Mouse (Mus musculus) hindbrain, embryonic 15.5 days (tissue): ENCODE measurements around the gene Cdkl3. TPM values are rescaled to one million over a fixed set of nuclear protein-coding genes. Genes with fewer than 3 reads are reported as not detected.

Experiments used
- ATAC-seq: fragments of 200-750 bp; cut with Nextera tagmentation; 2 replicates; pipeline ENCODE4 v1.8.0; 2017; ENCODE audit warnings: low read depth, moderate number of reproducible peaks, moderate TSS enrichment; ENCODE audit not compliant: low FRiP score
- H3K27ac ChIP-seq: fragments of 300-500 bp; sonication (generic); replicated peaks from 2 replicates; pipeline ENCODE4 v1.5.1; 2015; ENCODE audit warnings: mild to moderate bottlenecking, inconsistent platforms
- H3K27me3 ChIP-seq: fragments of 300-500 bp; sonication (generic); 2 replicates; pipeline ENCODE4 v1.6.1; 2015; ENCODE audit warnings: control low read depth, inconsistent platforms
- H3K36me3 ChIP-seq: fragments of 300-500 bp; sonication (generic); 2 replicates; pipeline ENCODE4 v1.6.1; 2015; ENCODE audit warnings: control low read depth, inconsistent platforms
- H3K4me1 ChIP-seq: fragments of 300-500 bp; sonication (generic); replicated peaks from 2 replicates; pipeline ENCODE4 v1.6.1; 2015; ENCODE audit warnings: control low read depth, inconsistent platforms
- H3K4me2 ChIP-seq: fragments of 300-500 bp; sonication (generic); 2 replicates; pipeline ENCODE4 v1.6.1; 2015; ENCODE audit warnings: moderate library complexity, mild to moderate bottlenecking, inconsistent platforms
- H3K4me3 ChIP-seq: fragments of 300-500 bp; sonication (generic); 2 replicates; pipeline ENCODE4 v1.5.1; 2015; ENCODE audit warnings: mild to moderate bottlenecking, inconsistent platforms
- H3K9ac ChIP-seq: fragments of 300-500 bp; sonication (generic); 2 replicates; pipeline ENCODE4 v1.6.1; 2015; ENCODE audit warnings: inconsistent platforms
- H3K9me3 ChIP-seq: fragments of 300-500 bp; sonication (generic); 2 replicates; pipeline ENCODE4 v1.6.1; 2016; ENCODE audit warnings: control low read depth, inconsistent platforms
- WGBS: fragments of 180-500 bp; shearing (Covaris S2); methylation state at CpG from one replicate; pipeline ENCODE4 v1.1.7; 2015; 5-methylcytosine and 5-hydroxymethylcytosine counted together
- polyA plus RNA-seq: library from polyadenylated mRNA; unstranded; fragments of >200 nt; fragmentation: Nextera tagmentation; extraction: Ambion mirVana; gene quantifications from 2 replicates; pipeline ENCODE4 v1.2.1, GENCODE M21; 2015

Cdkl3 gene
- polyA plus RNA-seq, 1 experiment from 2014 or later, result 26.0 TPM

- Histone ChIP-seq H3K4me3 (no peak overlapping the region), H3K4me2 (no peak overlapping the region), H3K9me3 (no peaks in the 10 kb centered on the region), H3K27me3 (no peaks in the 10 kb centered on the region), H3K27ac (no peak overlapping the region), H3K4me1 (no peaks in the 10 kb centered on the region), H3K9ac (no peak overlapping the region), H3K36me3 (peaks cover 13% of the 10 kb centered on the region; the same call in 1 of the 2 replicates)
- WGBS, result 92% methylated on average over 1 of the region's 1 CpGs
- ATAC-seq, result no peak
Observed at GRCm38 (mm10) chr11:52033953-52034352, 29.9 kb downstream of the Cdkl3 start.

- H3K27me3 ChIP-seq, result no peaks in the 10 kb centered on the region
- no peak overlapping the region for H3K9ac ChIP-seq
- 83% methylated on average over 3 of the region's 3 CpGs for WGBS
- no peak overlapping the region for H3K4me2 ChIP-seq
- H3K36me3 ChIP-seq, result peaks cover 13% of the 10 kb centered on the region; the same call in 1 of the 2 replicates
- no peak for ATAC-seq
- no peak overlapping the region for H3K4me3 ChIP-seq
- H3K9me3 ChIP-seq, result no peaks in the 10 kb centered on the region
- no peak overlapping the region for H3K27ac ChIP-seq
- no peaks in the 10 kb centered on the region for H3K4me1 ChIP-seq
Observed at GRCm38 (mm10) chr11:52035905-52036304, 31.9 kb downstream of the Cdkl3 start.

- no peak overlapping the region for H3K27ac ChIP-seq
- no peaks in the 10 kb centered on the region for H3K4me1 ChIP-seq
- no peaks in the 10 kb centered on the region for H3K9me3 ChIP-seq
- peaks cover 3% of the 10 kb centered on the region; the same call in 1 of the 2 replicates for H3K36me3 ChIP-seq
- H3K4me2 ChIP-seq, result no peak overlapping the region
- WGBS, result 28% methylated on average over 3 of the region's 3 CpGs
- no peak for ATAC-seq
- no peak overlapping the region for H3K4me3 ChIP-seq
- no peaks in the 10 kb centered on the region for H3K27me3 ChIP-seq
- H3K9ac ChIP-seq, result no peak overlapping the region
Observed at GRCm38 (mm10) chr11:52037659-52038058, 33.6 kb downstream of the Cdkl3 start.

GRCm38 (mm10) chr11:52043224-52043623 is 39.2 kb downstream of the Cdkl3 start:
- Histone ChIP-seq H3K27ac (no peak overlapping the region), H3K4me3 (no peak overlapping the region), H3K4me2 (no peak overlapping the region), H3K9me3 (no peaks in the 10 kb centered on the region), H3K4me1 (no peaks in the 10 kb centered on the region), H3K27me3 (no peaks in the 10 kb centered on the region), H3K36me3 (no peaks in the 10 kb centered on the region), H3K9ac (no peak overlapping the region)
- ATAC-seq, result no peak
- 89% methylated on average over 3 of the region's 3 CpGs for WGBS

DNA sequence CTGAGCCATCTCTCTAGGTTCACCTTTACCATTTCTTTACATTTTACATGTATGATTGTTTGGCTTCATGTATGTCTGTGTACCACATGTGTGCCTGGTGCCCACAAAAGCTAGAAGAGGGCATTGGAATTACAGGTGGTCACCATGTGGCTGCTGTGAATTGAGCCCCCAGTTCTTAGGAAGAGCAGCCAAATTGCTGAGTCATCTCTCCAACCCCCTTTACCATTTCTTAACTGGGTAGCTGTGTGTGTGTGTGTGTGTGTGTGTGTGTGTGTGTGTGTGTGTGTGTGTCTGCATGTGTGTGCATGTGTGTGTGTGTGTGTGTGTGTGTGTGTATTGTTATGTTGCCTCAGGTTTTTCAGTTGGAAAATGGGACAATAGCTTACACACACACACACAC is 40.1 kb downstream of the Cdkl3 start:
- Histone ChIP-seq H3K27me3 (no peaks in the 10 kb centered on the region), H3K36me3 (no peaks in the 10 kb centered on the region), H3K27ac (no peak overlapping the region), H3K9ac (no peak overlapping the region), H3K4me1 (no peaks in the 10 kb centered on the region), H3K4me2 (no peak overlapping the region), H3K4me3 (no peak overlapping the region), H3K9me3 (no peaks in the 10 kb centered on the region)
- no peak for ATAC-seq

DNA sequence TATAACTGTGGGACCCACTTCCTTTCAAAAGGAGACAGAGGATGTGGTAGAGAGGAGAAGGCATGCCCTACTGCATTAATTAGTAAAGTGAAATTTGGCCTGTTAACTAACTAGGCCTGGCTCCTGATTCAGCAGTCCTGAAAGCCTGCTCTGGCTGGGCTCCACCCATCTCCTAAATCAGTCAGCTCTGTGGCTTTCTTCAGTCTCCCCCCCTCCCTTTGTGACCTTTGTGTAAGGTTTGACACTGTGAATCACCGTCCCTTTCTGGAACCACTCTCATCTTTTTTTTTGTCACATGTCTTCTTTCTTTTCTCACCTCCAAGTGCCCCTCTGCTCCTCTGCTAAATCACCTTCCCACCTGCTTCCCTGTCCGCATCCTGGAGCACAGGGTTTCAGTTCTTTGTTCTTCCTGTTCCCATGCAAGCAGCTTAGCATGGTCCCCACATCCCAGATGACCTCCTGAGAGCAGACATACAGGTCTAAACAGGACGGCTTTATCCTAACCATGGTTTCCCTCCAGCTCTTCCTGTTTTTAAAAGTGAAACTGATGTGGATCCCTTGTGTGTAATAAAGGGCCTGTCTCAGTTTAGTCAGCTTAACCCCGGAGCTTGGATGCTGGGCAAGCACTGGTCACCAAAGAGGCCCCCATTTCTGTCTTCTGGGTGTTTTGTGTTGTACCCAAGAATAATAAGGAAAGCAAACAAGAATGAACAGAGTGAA is 42.6 kb downstream of the Cdkl3 start:
- no peak overlapping the region for H3K9ac ChIP-seq
- H3K27me3 ChIP-seq, result no peaks in the 10 kb centered on the region
- H3K36me3 ChIP-seq, result no peaks in the 10 kb centered on the region
- WGBS, result 56% methylated on average over 4 of the region's 4 CpGs
- no peak for ATAC-seq
- no peaks in the 10 kb centered on the region for H3K4me1 ChIP-seq
- no peaks in the 10 kb centered on the region for H3K9me3 ChIP-seq
- H3K4me3 ChIP-seq, result no peak overlapping the region
- no peak overlapping the region for H3K27ac ChIP-seq
- H3K4me2 ChIP-seq, result no peak overlapping the region

DNA sequence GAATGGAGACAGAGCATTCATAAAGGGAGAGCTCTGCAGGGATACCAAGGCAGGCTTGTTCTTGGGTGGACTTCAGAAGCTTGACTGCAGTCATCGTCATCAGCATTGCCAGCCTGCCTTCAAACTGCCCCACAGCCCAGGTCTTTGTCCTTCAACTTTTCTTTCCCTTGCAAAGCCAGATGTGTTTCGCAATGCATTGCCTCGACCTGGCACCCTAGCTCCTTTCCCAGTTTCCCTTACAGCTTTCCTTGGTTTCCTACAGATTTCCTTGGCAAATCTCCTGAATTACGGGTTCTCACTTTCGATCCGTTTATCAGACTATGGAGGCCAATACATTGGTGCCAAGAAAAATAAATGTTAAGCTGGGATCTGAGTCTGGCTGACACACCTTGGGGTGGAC is 49.4 kb downstream of the Cdkl3 start:
- H3K4me3 ChIP-seq, result no peak overlapping the region
- H3K27me3 ChIP-seq, result no peaks in the 10 kb centered on the region
- WGBS, result 91% methylated on average over 6 of the region's 6 CpGs
- no peaks in the 10 kb centered on the region for H3K4me1 ChIP-seq
- no peak overlapping the region for H3K9ac ChIP-seq
- no peak overlapping the region for H3K4me2 ChIP-seq
- H3K36me3 ChIP-seq, result no peaks in the 10 kb centered on the region
- no peak for ATAC-seq
- H3K9me3 ChIP-seq, result no peaks in the 10 kb centered on the region
- H3K27ac ChIP-seq, result no peak overlapping the region

DNA sequence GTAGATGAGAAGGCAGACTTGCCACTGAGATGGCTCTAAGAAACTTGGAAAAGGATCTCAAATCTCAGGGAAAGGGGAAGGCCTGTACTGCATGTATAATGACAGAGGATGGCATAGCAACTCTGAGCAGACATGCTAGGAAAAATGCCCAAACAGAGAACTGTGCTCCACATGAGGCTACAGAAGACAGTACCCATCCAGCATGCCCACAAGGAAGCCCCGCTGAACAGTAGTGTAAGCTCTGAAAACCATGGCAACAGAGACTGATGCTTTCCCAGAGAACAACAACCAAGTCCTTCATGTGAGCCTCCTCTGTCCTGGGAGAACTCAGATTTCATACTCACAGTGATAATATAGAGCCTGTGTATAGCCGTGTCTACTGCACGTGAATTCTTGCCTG is 50.7 kb downstream of the Cdkl3 start:
- Histone ChIP-seq H3K4me1 (no peaks in the 10 kb centered on the region), H3K4me3 (no peak overlapping the region), H3K27me3 (no peaks in the 10 kb centered on the region), H3K36me3 (no peaks in the 10 kb centered on the region), H3K9ac (no peak overlapping the region), H3K9me3 (no peaks in the 10 kb centered on the region), H3K4me2 (no peak overlapping the region), H3K27ac (no peak overlapping the region)
- WGBS, result 84% methylated on average over 3 of the region's 3 CpGs
- ATAC-seq, result no peak

DNA sequence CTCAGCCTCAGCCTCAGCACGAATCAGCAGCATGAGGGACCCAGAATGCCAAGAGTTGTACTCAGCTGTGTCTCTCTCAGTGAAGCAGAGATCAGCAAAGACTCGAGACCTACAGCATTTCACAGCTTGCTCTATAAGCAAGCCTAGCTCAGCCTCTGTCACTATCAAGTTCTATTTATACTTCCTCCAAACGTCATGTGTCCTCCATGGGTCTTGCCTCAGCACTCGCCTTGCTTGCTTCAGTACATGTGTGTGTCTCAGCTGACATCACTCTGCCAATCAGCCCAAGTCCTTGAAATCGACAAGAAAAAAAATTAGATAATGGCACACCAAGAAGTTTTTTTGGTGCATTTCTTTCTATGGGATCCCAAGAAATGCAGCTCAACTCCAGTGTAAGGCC is 52.2 kb downstream of the Cdkl3 start:
- no peak for ATAC-seq
- H3K9me3 ChIP-seq, result no peaks in the 10 kb centered on the region
- 88% methylated on average over 5 of the region's 5 CpGs for WGBS
- H3K27me3 ChIP-seq, result no peaks in the 10 kb centered on the region
- no peak overlapping the region for H3K4me3 ChIP-seq
- no peaks in the 10 kb centered on the region for H3K4me1 ChIP-seq
- no peak overlapping the region for H3K27ac ChIP-seq
- H3K36me3 ChIP-seq, result no peaks in the 10 kb centered on the region
- no peak overlapping the region for H3K4me2 ChIP-seq
- no peak overlapping the region for H3K9ac ChIP-seq

GRCm38 (mm10) chr11:52059001-52059400 is 55.0 kb downstream of the Cdkl3 start:
- H3K4me1 ChIP-seq, result no peaks in the 10 kb centered on the region
- WGBS, result 74% methylated on average over 5 of the region's 5 CpGs
- H3K4me3 ChIP-seq, result no peak overlapping the region
- H3K4me2 ChIP-seq, result no peak overlapping the region
- no peak for ATAC-seq
- H3K9me3 ChIP-seq, result no peaks in the 10 kb centered on the region
- H3K36me3 ChIP-seq, result no peaks in the 10 kb centered on the region
- no peak overlapping the region for H3K27ac ChIP-seq
- H3K27me3 ChIP-seq, result no peaks in the 10 kb centered on the region
- no peak overlapping the region for H3K9ac ChIP-seq

GRCm38 (mm10) chr11:52060315-52060714 is 56.3 kb downstream of the Cdkl3 start:
- H3K4me3 ChIP-seq, result no peak overlapping the region
- no peak overlapping the region for H3K27ac ChIP-seq
- H3K9me3 ChIP-seq, result no peaks in the 10 kb centered on the region
- 95% methylated on average over 4 of the region's 4 CpGs for WGBS
- no peaks in the 10 kb centered on the region for H3K36me3 ChIP-seq
- no peak for ATAC-seq
- no peaks in the 10 kb centered on the region for H3K4me1 ChIP-seq
- no peak overlapping the region for H3K4me2 ChIP-seq
- H3K9ac ChIP-seq, result no peak overlapping the region
- no peaks in the 10 kb centered on the region for H3K27me3 ChIP-seq

DNA sequence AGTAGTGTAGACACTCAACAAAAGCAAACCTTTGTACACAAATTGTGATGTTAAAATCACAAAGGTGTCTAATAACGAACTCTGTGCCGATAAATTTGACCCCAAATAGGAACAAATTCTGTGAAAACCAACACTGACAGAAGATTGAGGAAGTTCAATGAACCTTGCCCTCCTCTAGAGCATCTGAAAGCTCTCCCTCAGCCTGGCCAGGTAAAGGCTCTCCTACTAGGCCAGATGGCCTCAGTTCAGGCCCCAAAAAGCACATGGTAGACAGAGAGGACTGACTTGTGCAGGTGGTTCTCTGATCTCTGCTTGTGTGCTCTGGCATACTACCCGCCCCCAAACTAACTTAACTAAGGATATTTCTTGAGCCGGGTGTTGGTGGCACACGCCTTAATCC is 58.4 kb downstream of the Cdkl3 start:
- Histone ChIP-seq H3K4me3 (no peak overlapping the region), H3K9me3 (no peaks in the 10 kb centered on the region), H3K27me3 (no peaks in the 10 kb centered on the region), H3K9ac (no peak overlapping the region), H3K4me2 (no peak overlapping the region), H3K4me1 (no peaks in the 10 kb centered on the region), H3K27ac (no peak overlapping the region), H3K36me3 (no peaks in the 10 kb centered on the region)
- WGBS, result 98% methylated on average over 5 of the region's 5 CpGs
- no peak for ATAC-seq

DNA sequence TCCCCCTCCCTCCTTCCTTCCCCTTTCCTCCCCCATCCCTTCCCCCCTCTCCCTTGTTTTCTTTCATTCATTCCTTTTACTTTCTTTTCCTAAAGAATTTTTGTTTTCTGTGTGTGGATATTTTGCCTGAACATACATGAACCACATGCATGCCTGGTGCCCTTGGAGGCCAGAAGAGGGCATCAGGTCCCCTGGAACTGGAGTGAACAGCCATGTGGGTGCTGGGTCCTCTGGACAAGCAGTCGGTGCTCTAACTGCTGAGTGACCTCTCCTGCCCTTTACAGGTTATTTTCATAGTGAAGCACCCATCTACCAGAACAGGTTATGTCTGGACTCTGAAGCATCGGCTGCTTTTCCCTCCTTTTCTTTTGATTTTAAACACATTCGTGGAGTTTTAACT is 60.4 kb downstream of the Cdkl3 start:
- H3K4me2 ChIP-seq, result no peak overlapping the region
- no peaks in the 10 kb centered on the region for H3K27me3 ChIP-seq
- H3K9me3 ChIP-seq, result no peaks in the 10 kb centered on the region
- no peak overlapping the region for H3K4me3 ChIP-seq
- H3K4me1 ChIP-seq, result no peaks in the 10 kb centered on the region
- H3K36me3 ChIP-seq, result no peaks in the 10 kb centered on the region
- no peak overlapping the region for H3K27ac ChIP-seq
- no peak for ATAC-seq
- no peak overlapping the region for H3K9ac ChIP-seq
- 57% methylated on average over 3 of the region's 3 CpGs for WGBS
